ENCODE assay signal across 9 mouse cellular contexts in genomic region chr2:156809579-156809978, GRCm38 (mm10). TPM values are rescaled to one million over a fixed set of nuclear protein-coding genes. Genes with fewer than 3 reads are reported as not detected.
DNase-seq lines count a peak whose midpoint lies in the region; ATAC-seq and TF ChIP-seq lines count a peak whose summit lies in the region.
"Had no signal": no experiment of that assay in that cellular context is flagged by ENCODE, and none has a peak within 500 bp of the region (broad histone marks: within the 10 kb centered on the region; RNA-seq: fewer than 3 reads in every experiment).

No protein-coding gene starts in this region.

- DNase-seq in T-cell, adult 2 months (ENCODE audit: low spot score), result peak; percentile 39
- DNase-seq in embryo, embryonic 10 days (ENCODE audit: low spot score), result peak; percentile 88
- DNase-seq in layer of hippocampus, adult 18-20 months (ENCODE audit: low spot score in 2 of 2), result peak; percentile 29 to 78
- DNase-seq in lung, postnatal 0 days (ENCODE audit: low spot score), result peak; percentile 77
- peak; percentile 52 for DNase-seq in right cerebral cortex, postnatal 14 days

- no peak overlapping the region for H3K9ac ChIP-seq in lung, postnatal 0 days (replicated peaks; ENCODE audit: low read depth)

- peak; percentile 87 for ATAC-seq in granulocyte monocyte progenitor cell, adult 5-6 weeks (replicated peaks; ENCODE audit: poor library complexity, severe bottlenecking)
- peak; percentile 55; the same call in 1 of the 2 replicates for ATAC-seq in lung, postnatal 0 days
- ATAC-seq in activated CD4-positive, CD25-positive, alpha-beta regulatory T cell, adult 4 months, result no peak

- H3K36me3 ChIP-seq in E14TG2a.4 (ENCODE audit: insufficient read depth, low read length), result no peaks in the 10 kb centered on the region
- H3K36me3 ChIP-seq in lung, postnatal 0 days (ENCODE audit: insufficient read depth, low read length), result no peaks in the 10 kb centered on the region

- TF ChIP-seq CTCF in E14TG2a.4 (conservative IDR thresholded peaks at IDR 0.05; ENCODE audit: low read length), result peak; percentile 86
- TF ChIP-seq CTCF in lung, postnatal 0 days (IDR thresholded peaks at IDR 0.05), result peak; percentile 96

- no peak for TF ChIP-seq EP300 in lung, postnatal 0 days (IDR thresholded peaks at IDR 0.05)

- no peaks in the 10 kb centered on the region for H3K9me3 ChIP-seq in E14TG2a.4 (ENCODE audit: low read length)
- no peaks in the 10 kb centered on the region for H3K9me3 ChIP-seq in lung, postnatal 0 days (ENCODE audit: low read length)

- H3K4me1 ChIP-seq in E14TG2a.4 (replicated peaks; ENCODE audit: low read depth, low read length), result peaks cover 17% of the 10 kb centered on the region
- peaks cover 4% of the 10 kb centered on the region; the same call in 1 of the 2 replicates for H3K4me1 ChIP-seq in lung, postnatal 0 days (ENCODE audit: insufficient read depth, low read depth, low read length)

- H3K27me3 ChIP-seq in E14TG2a.4 (ENCODE audit: insufficient read depth, low read length), result no peaks in the 10 kb centered on the region
- H3K27me3 ChIP-seq in lung, postnatal 0 days (replicated peaks; ENCODE audit: insufficient read depth, low read length), result no peaks in the 10 kb centered on the region

- H3K27ac ChIP-seq in lung, postnatal 0 days (ENCODE audit: low read length), result no peak overlapping the region

- no peak overlapping the region for H3K4me3 ChIP-seq in E14TG2a.4 (replicated peaks; ENCODE audit: low read length)
- no peak overlapping the region for H3K4me3 ChIP-seq in lung, postnatal 0 days (ENCODE audit: low read depth, low read length)
- H3K4me3 ChIP-seq: megakaryocyte, embryonic 14.5 days had no signal

- 41% methylated on average over 2 of the region's 2 CpGs for WGBS in lung, postnatal 0 days

- no peak overlapping the region for H3K4me2 ChIP-seq in lung, postnatal 0 days (replicated peaks; ENCODE audit: low read depth, low read length)

RNA-seq across cellular contexts. Expression of gene Tgif2, which starts 30.2 kb away (rescaled TPM):
- 5.3 and 13.0 TPM in 2 replicates for total RNA-seq in granulocyte monocyte progenitor cell, adult 5-6 weeks (2014; fragmentation: Nextera tagmentation)
- total RNA-seq in granulocyte monocyte progenitor cell, adult 5-6 weeks (2017), result 11.8 and 13.4 TPM in 2 replicates
- 1 to 10 TPM in 1 of 2 experiments, under 1 TPM in 1; 0.56 to 1.1 TPM for total RNA-seq in layer of hippocampus, adult 18-20 months (2021)
- 13.7 and 15.1 TPM in 2 replicates for polyA plus RNA-seq in lung, postnatal 0 days (2015; fragmentation: Nextera tagmentation; extraction: Ambion mirVana)
- 1 to 10 TPM; 5.2 to 8.5 TPM for polyA plus RNA-seq in activated CD4-positive, CD25-positive, alpha-beta regulatory T cell, adult 4 months (2017; shearing (Covaris generic))

RNA-seq across cellular contexts. Expression of gene Myl9, which starts 34.4 kb away (rescaled TPM):
- not detected in 2 replicates for total RNA-seq in granulocyte monocyte progenitor cell, adult 5-6 weeks (2014; fragmentation: Nextera tagmentation)
- total RNA-seq in granulocyte monocyte progenitor cell, adult 5-6 weeks (2017), result not detected in 2 replicates
- total RNA-seq in layer of hippocampus, adult 18-20 months (2021), result 10 to 100 TPM in 1 of 2 experiments, 1 to 10 TPM in 1; 8.7 to 12.2 TPM
- 222 and 240 TPM in 2 replicates for polyA plus RNA-seq in lung, postnatal 0 days (2015; fragmentation: Nextera tagmentation; extraction: Ambion mirVana)
- polyA plus RNA-seq in activated CD4-positive, CD25-positive, alpha-beta regulatory T cell, adult 4 months (2017; shearing (Covaris generic)), result not detected

RNA-seq across cellular contexts. Expression of gene 4930518I15Rik, which starts 48.2 kb away (rescaled TPM):
- 0.43 and 1.1 TPM in 2 replicates for total RNA-seq in granulocyte monocyte progenitor cell, adult 5-6 weeks (2014; fragmentation: Nextera tagmentation)
- total RNA-seq in granulocyte monocyte progenitor cell, adult 5-6 weeks (2017), result 0.41 and 0.47 TPM in 2 replicates
- total RNA-seq in layer of hippocampus, adult 18-20 months (2021), result 1 to 10 TPM; 1.7 to 2.7 TPM
- polyA plus RNA-seq in lung, postnatal 0 days (2015; fragmentation: Nextera tagmentation; extraction: Ambion mirVana), result 4.1 and 5.5 TPM in 2 replicates
- polyA plus RNA-seq in activated CD4-positive, CD25-positive, alpha-beta regulatory T cell, adult 4 months (2017; shearing (Covaris generic)), result 10 to 100 TPM; 16.3 to 25.4 TPM

RNA-seq across cellular contexts. Expression of gene Rab5if, which starts 53.3 kb away (rescaled TPM):
- 308 and 310 TPM in 2 replicates for total RNA-seq in granulocyte monocyte progenitor cell, adult 5-6 weeks (2014; fragmentation: Nextera tagmentation)
- 250 and 257 TPM in 2 replicates for total RNA-seq in granulocyte monocyte progenitor cell, adult 5-6 weeks (2017)
- total RNA-seq in layer of hippocampus, adult 18-20 months (2021), result 10 to 100 TPM; 88.3 to 98.8 TPM
- polyA plus RNA-seq in lung, postnatal 0 days (2015; fragmentation: Nextera tagmentation; extraction: Ambion mirVana), result 271 and 290 TPM in 2 replicates
- 1 to 10 TPM; 4.1 to 7.6 TPM for polyA plus RNA-seq in activated CD4-positive, CD25-positive, alpha-beta regulatory T cell, adult 4 months (2017; shearing (Covaris generic))

Comparison
In these comparisons a context has a peak if more than half of its experiments do, and no peak if none do; other contexts are left out.
1. RNA of gene Myl9, which starts 34.4 kb away (total RNA-seq): 8.7 to 12.2 TPM in layer of hippocampus, adult 18-20 months; not detected in granulocyte monocyte progenitor cell, adult 5-6 weeks; every median in the first group is over 4 times any median in the second.
2. Peak in every context shown above with its lines, with median percentiles within 50 percentile points of each other: DNase-seq.